Mouse (Mus musculus) liver, embryonic 13.5 days (tissue): ENCODE measurements around the gene Fer. TPM values are rescaled to one million over a fixed set of nuclear protein-coding genes. Genes with fewer than 3 reads are reported as not detected.
"Not testable (repeated sequence)": the region's sequence is repeated elsewhere in the genome, so short reads cannot be mapped to it uniquely, and the experiment has no call there.

Experiments
- ATAC-seq: fragments of 200-750 bp; cut with Nextera tagmentation; 2 replicates; pipeline ENCODE4 v1.8.0; 2017; ENCODE audit warnings: low read depth, mild to moderate bottlenecking, moderate number of reproducible peaks, moderate library complexity
- DNase-seq: peaks from one replicate; pipeline ENCODE4 v3.0.0; 2022
- H3K27ac ChIP-seq: fragments of 300-500 bp; sonication (generic); 2 replicates; pipeline ENCODE4 v1.5.1; 2015; ENCODE audit warnings: moderate library complexity, mild to moderate bottlenecking, inconsistent platforms
- H3K27me3 ChIP-seq: fragments of 300-500 bp; sonication (generic); 2 replicates; pipeline ENCODE4 v1.6.1; 2015; ENCODE audit warnings: mild to moderate bottlenecking, inconsistent platforms
- H3K36me3 ChIP-seq: fragments of 300-500 bp; sonication (generic); 2 replicates; pipeline ENCODE4 v1.6.1; 2015; ENCODE audit warnings: mild to moderate bottlenecking, inconsistent platforms
- H3K4me1 ChIP-seq: fragments of 300-500 bp; sonication (generic); replicated peaks from 2 replicates; pipeline ENCODE4 v1.6.1; 2015; ENCODE audit warnings: inconsistent platforms
- H3K4me2 ChIP-seq: fragments of 300-500 bp; sonication (generic); 2 replicates; pipeline ENCODE4 v1.6.1; 2015; ENCODE audit warnings: inconsistent platforms, mild to moderate bottlenecking, moderate library complexity
- H3K4me3 ChIP-seq: fragments of 300-500 bp; sonication (generic); replicated peaks from 2 replicates; pipeline ENCODE4 v1.5.1; 2015; ENCODE audit warnings: mild to moderate bottlenecking, inconsistent platforms
- H3K9ac ChIP-seq: fragments of 300-500 bp; sonication (generic); 2 replicates; pipeline ENCODE4 v1.6.1; 2015; ENCODE audit warnings: mild to moderate bottlenecking, inconsistent platforms
- H3K9me3 ChIP-seq: fragments of 300-500 bp; sonication (generic); replicated peaks from 2 replicates; pipeline ENCODE4 v1.6.1; 2016; ENCODE audit warnings: inconsistent platforms
- WGBS: fragments of 180-500 bp; shearing (Covaris S2); methylation state at CpG from one replicate; pipeline ENCODE4 v1.1.7; 2015; ENCODE audit not compliant: insufficient replicate concordance; 5-methylcytosine and 5-hydroxymethylcytosine counted together
- polyA plus RNA-seq: library from polyadenylated mRNA; unstranded; fragments of >200 nt; fragmentation: Nextera tagmentation; extraction: Ambion mirVana; gene quantifications from 2 replicates; pipeline ENCODE4 v1.2.1, GENCODE M21; 2015

Fer gene
- polyA plus RNA-seq, 1 experiment from 2014 or later: 9.3 TPM

DNA sequence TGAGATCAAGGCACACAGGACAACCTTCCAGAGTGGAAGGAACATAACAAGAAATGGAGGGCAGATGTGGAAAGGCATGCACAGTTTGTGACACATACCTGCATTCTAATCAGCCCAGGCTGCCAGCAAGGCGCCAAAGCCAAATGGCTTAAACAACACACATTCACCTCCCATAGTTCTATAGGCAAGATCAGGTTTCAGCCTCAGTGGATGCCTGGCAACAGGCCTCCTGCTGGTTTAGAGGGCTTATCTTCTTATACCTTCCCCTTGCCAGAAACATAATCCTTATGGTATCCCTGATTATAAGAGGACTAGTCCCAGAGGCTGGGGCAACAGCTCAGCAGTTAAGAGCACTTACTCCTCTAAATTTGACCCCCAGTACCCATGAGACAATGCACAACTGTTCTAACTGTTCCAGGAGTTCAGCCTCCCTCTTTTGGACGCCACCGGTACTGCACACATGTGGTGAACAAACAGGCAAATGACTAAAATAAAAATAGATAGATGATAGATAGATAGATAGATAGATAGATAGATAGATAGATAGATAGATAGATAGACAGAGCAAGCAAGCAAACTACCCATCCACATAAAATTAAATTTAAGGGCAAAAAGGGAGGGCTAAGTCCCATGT lies 23.1 kb upstream of the Fer start:
- Histone ChIP-seq H3K4me2 (no peak overlapping the region), H3K9ac (no peak overlapping the region), H3K27ac (no peak overlapping the region), H3K27me3 (no peaks in the 10 kb centered on the region), H3K9me3 (no peaks in the 10 kb centered on the region), H3K36me3 (no peaks in the 10 kb centered on the region), H3K4me3 (no peak overlapping the region), H3K4me1 (no peaks in the 10 kb centered on the region)
- no peak for DNase-seq
- ATAC-seq: no peak
- 87% methylated on average over 3 of the region's 3 CpGs for WGBS

GRCm38 (mm10) chr17:63842226-63842625 lies 20.6 kb upstream of the Fer start:
- 68% methylated on average over 1 of the region's 1 CpGs for WGBS
- Histone ChIP-seq H3K9me3 (no peaks in the 10 kb centered on the region), H3K4me1 (no peaks in the 10 kb centered on the region), H3K4me2 (no peak overlapping the region), H3K27ac (no peak overlapping the region), H3K4me3 (no peak overlapping the region), H3K9ac (no peak overlapping the region), H3K27me3 (no peaks in the 10 kb centered on the region), H3K36me3 (no peaks in the 10 kb centered on the region)
- ATAC-seq: no peak
- no peak for DNase-seq

GRCm38 (mm10) chr17:63844936-63845335 lies 17.9 kb upstream of the Fer start:
- H3K9me3 ChIP-seq: no peaks in the 10 kb centered on the region
- no peak for ATAC-seq
- H3K4me2 ChIP-seq: no peak overlapping the region
- no peak overlapping the region for H3K27ac ChIP-seq
- H3K9ac ChIP-seq: no peak overlapping the region
- no peaks in the 10 kb centered on the region for H3K36me3 ChIP-seq
- peaks cover 14% of the 10 kb centered on the region for H3K4me1 ChIP-seq
- H3K27me3 ChIP-seq: no peaks in the 10 kb centered on the region
- no peak overlapping the region for H3K4me3 ChIP-seq
- 66% methylated on average over 5 of the region's 5 CpGs for WGBS
- no peak for DNase-seq

DNA sequence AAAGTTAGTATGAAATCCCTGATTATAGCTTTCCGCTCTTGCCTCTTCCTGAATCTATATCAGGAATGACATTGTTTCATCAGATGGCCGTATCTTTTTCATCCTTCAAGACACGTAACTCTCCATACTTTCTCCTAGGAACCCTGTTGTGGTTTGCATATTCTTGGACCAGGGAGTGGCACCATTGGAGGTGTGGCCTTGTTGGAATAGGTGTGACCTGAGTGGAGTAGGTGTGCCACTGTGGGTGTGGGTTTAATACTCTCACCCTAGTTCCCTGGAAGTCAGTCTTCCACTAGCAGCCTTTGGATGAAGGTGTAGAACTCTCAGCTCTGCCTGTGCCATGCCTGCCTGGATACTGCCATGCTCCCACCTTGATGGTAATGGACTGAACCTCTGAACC lies 17.1 kb upstream of the Fer start:
- not testable (repeated sequence) for H3K9me3 ChIP-seq, H3K4me2 ChIP-seq, H3K9ac ChIP-seq, H3K27ac ChIP-seq, H3K36me3 ChIP-seq, DNase-seq, H3K27me3 ChIP-seq, H3K4me3 ChIP-seq, ATAC-seq
- H3K4me1 ChIP-seq: peaks cover 17% of the 10 kb centered on the region
- WGBS: 79% methylated on average over 3 of the region's 3 CpGs

- H3K4me1 ChIP-seq: peaks cover 17% of the 10 kb centered on the region
- no peaks in the 10 kb centered on the region for H3K36me3 ChIP-seq
- WGBS: under 1% methylated on average over 6 of the region's 6 CpGs
- H3K27ac ChIP-seq: peak overlapping the region; percentile 37; the same call in 1 of the 2 replicates
- H3K9me3 ChIP-seq: no peaks in the 10 kb centered on the region
- peak overlapping the region; percentile 80 for H3K9ac ChIP-seq
- H3K27me3 ChIP-seq: no peaks in the 10 kb centered on the region
- no peak for DNase-seq
- H3K4me3 ChIP-seq: peak overlapping the region; percentile 72
- peak overlapping the region; percentile 83 for H3K4me2 ChIP-seq
- peak; percentile 46; the same call in 1 of the 2 replicates for ATAC-seq
Observed at GRCm38 (mm10) chr17:63849151-63849550, 13.7 kb upstream of the Fer start.

- H3K9ac ChIP-seq: peak overlapping the region; percentile 80
- H3K4me1 ChIP-seq: peaks cover 17% of the 10 kb centered on the region
- DNase-seq: peak; percentile 78
- H3K9me3 ChIP-seq: no peaks in the 10 kb centered on the region
- H3K4me3 ChIP-seq: peak overlapping the region; percentile 72
- no peaks in the 10 kb centered on the region for H3K27me3 ChIP-seq
- WGBS: 0% methylated on average over 22 of the region's 22 CpGs
- ATAC-seq: peak; percentile 100
- H3K4me2 ChIP-seq: peak overlapping the region; percentile 83
- no peaks in the 10 kb centered on the region for H3K36me3 ChIP-seq
- H3K27ac ChIP-seq: peak overlapping the region; percentile 37; the same call in 1 of the 2 replicates
Observed at GRCm38 (mm10) chr17:63849566-63849965, 13.3 kb upstream of the Fer start.

DNA sequence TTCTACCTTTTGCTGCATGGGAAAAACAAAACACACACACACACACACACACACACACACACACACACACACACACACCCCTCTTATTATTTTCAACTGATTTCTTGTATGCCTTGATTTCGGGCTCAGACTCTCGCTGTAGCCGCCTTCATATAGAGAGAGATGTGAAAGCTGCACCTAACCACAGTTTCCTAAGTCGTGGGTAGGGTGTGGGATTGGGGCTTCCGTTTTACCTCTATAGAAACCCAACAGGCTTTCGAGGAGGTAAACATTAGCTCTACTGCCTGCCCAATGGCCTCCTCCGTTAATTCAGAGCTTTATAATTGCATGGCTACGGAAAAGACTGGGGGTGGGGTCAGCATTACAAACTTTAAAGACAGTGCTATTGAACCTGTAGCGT lies 12.8 kb upstream of the Fer start:
- H3K4me2 ChIP-seq: peak overlapping the region; percentile 83
- DNase-seq: no peak
- 26% methylated on average over 9 of the region's 9 CpGs for WGBS
- no peaks in the 10 kb centered on the region for H3K27me3 ChIP-seq
- no peak overlapping the region for H3K9ac ChIP-seq
- H3K4me3 ChIP-seq: peak overlapping the region; percentile 72
- peaks cover 17% of the 10 kb centered on the region for H3K4me1 ChIP-seq
- H3K27ac ChIP-seq: no peak overlapping the region
- ATAC-seq: no peak
- no peaks in the 10 kb centered on the region for H3K36me3 ChIP-seq
- no peaks in the 10 kb centered on the region for H3K9me3 ChIP-seq

DNA sequence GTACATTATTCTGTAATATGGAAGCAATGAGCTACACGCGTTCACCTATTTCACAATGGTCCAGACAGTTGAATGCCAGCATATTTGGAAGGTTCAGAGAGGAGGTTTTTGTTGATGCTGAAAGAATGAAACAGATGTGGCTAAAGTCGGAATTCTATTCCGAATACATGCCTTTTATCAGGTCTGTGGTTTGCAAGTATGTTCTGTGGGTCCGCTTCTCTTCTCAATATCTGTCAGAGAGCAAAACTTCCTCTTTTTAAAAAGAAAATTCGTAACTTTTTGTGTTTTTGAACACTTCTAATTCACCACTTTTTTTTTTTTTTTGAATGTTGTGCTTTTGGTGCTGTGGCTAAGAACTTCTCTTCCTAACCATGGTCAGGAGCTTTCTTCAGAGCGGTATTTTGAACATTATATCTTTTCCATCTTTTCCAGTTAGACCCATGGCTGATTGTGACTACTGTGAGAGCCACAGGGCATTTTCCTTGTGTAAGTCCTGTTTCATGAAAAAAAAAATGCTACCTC lies 5.8 kb upstream of the Fer start:
- 34% methylated on average over 7 of the region's 7 CpGs for whole genome bisulfite sequencing
- H3K9ac ChIP-seq: no peak overlapping the region
- peaks cover 4% of the 10 kb centered on the region; the same call in 1 of the 2 replicates for H3K27me3 ChIP-seq
- no peaks in the 10 kb centered on the region for H3K36me3 ChIP-seq
- no peak overlapping the region for H3K4me2 ChIP-seq
- no peak overlapping the region for H3K27ac ChIP-seq
- H3K4me1 ChIP-seq: no peaks in the 10 kb centered on the region
- H3K4me3 ChIP-seq: no peak overlapping the region
- no peaks in the 10 kb centered on the region for H3K9me3 ChIP-seq
- DNase-seq (no peak), ATAC-seq (no peak)

- 73% methylated on average over 4 of the region's 4 CpGs for WGBS
- DNase-seq (no peak), ATAC-seq (no peak)
- Histone ChIP-seq H3K4me3 (no peak overlapping the region), H3K4me1 (peaks cover 25% of the 10 kb centered on the region), H3K27ac (no peak overlapping the region), H3K4me2 (no peak overlapping the region), H3K9me3 (no peaks in the 10 kb centered on the region), H3K27me3 (peaks cover 4% of the 10 kb centered on the region; the same call in 1 of the 2 replicates), H3K9ac (no peak overlapping the region), H3K36me3 (no peaks in the 10 kb centered on the region)
Observed at GRCm38 (mm10) chr17:63860988-63861387, 1.9 kb upstream of the Fer start.

DNA sequence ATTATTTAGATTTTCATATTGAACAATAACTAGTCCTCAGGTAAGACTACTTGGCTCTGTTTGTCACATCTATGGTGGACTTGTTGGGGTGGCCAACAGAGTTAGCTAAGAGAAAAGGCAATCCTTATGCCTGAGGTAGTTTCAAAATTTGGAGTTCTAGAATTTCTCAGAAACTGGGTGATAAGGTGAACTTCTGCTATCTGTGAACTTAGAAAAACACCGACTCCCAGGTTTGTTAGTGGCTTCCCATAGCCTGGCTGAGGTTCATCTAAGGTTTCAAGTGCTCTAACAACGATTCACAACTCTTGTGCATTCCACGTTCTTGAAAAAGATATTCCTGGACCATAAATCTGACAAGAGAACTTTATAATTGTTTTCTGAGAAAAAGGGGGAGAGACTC lies 463 bp upstream of the Fer start:
- Histone ChIP-seq H3K4me1 (peaks cover 25% of the 10 kb centered on the region), H3K4me2 (peak overlapping the region; percentile 99; the same call in 1 of the 2 replicates), H3K9me3 (no peaks in the 10 kb centered on the region), H3K27me3 (peaks cover 4% of the 10 kb centered on the region; the same call in 1 of the 2 replicates), H3K4me3 (no peak overlapping the region), H3K36me3 (no peaks in the 10 kb centered on the region), H3K27ac (no peak overlapping the region), H3K9ac (no peak overlapping the region)
- DNase-seq (no peak), ATAC-seq (no peak)
- WGBS: 22% methylated on average over 3 of the region's 3 CpGs

DNA sequence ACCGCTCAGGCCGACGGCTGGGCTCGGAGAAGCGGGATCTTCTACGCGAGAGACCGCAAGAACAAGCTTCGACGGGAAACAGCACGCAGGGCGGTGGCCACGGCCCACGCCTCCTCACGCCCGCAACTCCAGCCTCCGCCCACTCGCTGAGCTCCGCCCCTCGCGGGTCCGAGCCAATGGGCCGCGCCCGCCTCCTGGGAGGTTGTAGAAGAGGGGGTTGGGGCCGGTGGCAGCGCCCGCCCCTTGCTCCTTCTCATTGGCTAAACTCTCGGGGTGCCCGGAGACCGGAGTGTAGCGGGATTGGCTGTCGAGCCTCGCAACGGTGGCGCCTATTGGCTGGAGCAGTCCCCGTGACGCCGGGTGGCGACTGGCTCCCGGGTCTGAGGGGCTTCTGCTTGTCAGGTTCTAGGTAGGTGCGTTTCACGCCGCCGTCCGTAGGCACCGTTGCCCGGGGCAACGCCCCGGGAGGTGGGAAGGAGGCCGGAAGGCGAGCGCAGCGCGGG lies 836 bp downstream of the Fer start, which contains the start of gene A930002H24Rik:
A930002H24Rik (minus strand) TSS at position 145 of the 503 bp plus-strand sequence.
- Histone ChIP-seq H3K36me3 (no peaks in the 10 kb centered on the region), H3K9ac (peak within 1 kb of the TSS; percentile 89), H3K27me3 (peaks cover 4% of the 10 kb centered on the region; the same call in 1 of the 2 replicates), H3K4me1 (peaks cover 25% of the 10 kb centered on the region), H3K4me3 (peak within 1 kb of the TSS; percentile 94), H3K4me2 (peak within 1 kb of the TSS; percentile 99), H3K9me3 (no peaks in the 10 kb centered on the region), H3K27ac (peak within 1 kb of the TSS; percentile 70)
- DNase-seq: peak; percentile 99
- under 1% methylated on average over 55 of the region's 55 CpGs for WGBS
- ATAC-seq: peak; percentile 99
